Mouse (Mus musculus) adrenal gland (tissue): ENCODE data around the gene Rbfox2.

ENCODE experiments used
- intact Hi-C: fragments of 180-260 bp; cut with DNase I; formaldehyde crosslinking; loops from one replicate; pipeline ENCODE4 v1.15.1; 2025

Rbfox2 gene

GRCm38 (mm10) chr15:77152336-77153087 lies 154.3 kb downstream of the Rbfox2 start:
- intact Hi-C loops = loop anchor here (5.0 kb wide), 3 partner anchors 55 to 70 kb away; no protein-coding TSS in a partner anchor

GRCm38 (mm10) chr15:77151816-77152215 lies 155.0 kb downstream of the Rbfox2 start:
- intact Hi-C loops = loop anchor here (5.0 kb wide), 3 partner anchors 55 to 70 kb away; no protein-coding TSS in a partner anchor

GRCm38 (mm10) chr15:77151178-77151577 lies 155.6 kb downstream of the Rbfox2 start:
- intact Hi-C loops = loop anchor here (5.0 kb wide), 3 partner anchors 54 to 69 kb away; no protein-coding TSS in a partner anchor

GRCm38 (mm10) chr15:77150424-77150841 lies 156.4 kb downstream of the Rbfox2 start:
- intact Hi-C loops = loop anchor here (5.0 kb wide), 3 partner anchors 53 to 68 kb away; no protein-coding TSS in a partner anchor

- intact Hi-C loops = loop anchor here (5.0 kb wide), 3 partner anchors 53 to 68 kb away; no protein-coding TSS in a partner anchor
Observed at GRCm38 (mm10) chr15:77150000-77150399, 156.8 kb downstream of the Rbfox2 start.

GRCm38 (mm10) chr15:77149551-77149950 lies 157.3 kb downstream of the Rbfox2 start:
- intact Hi-C loops = no loop called here

GRCm38 (mm10) chr15:77146942-77147341 lies 159.9 kb downstream of the Rbfox2 start:
- intact Hi-C loops = no loop called here

GRCm38 (mm10) chr15:77144960-77145359 lies 161.8 kb downstream of the Rbfox2 start:
- intact Hi-C loops = no loop called here

GRCm38 (mm10) chr15:77142787-77143186 lies 164.0 kb downstream of the Rbfox2 start:
- intact Hi-C loops = no loop called here

GRCm38 (mm10) chr15:77142352-77142751 lies 164.5 kb downstream of the Rbfox2 start:
- intact Hi-C loops = no loop called here

- intact Hi-C loops = no loop called here
Observed at GRCm38 (mm10) chr15:77141711-77142110, 165.1 kb downstream of the Rbfox2 start.

GRCm38 (mm10) chr15:77138282-77138681 lies 168.5 kb downstream of the Rbfox2 start:
- intact Hi-C loops = no loop called here

- intact Hi-C loops = no loop called here
Observed at GRCm38 (mm10) chr15:77134483-77134882, 172.3 kb downstream of the Rbfox2 start.

- intact Hi-C loops = no loop called here
Observed at GRCm38 (mm10) chr15:77129154-77129553, 177.7 kb downstream of the Rbfox2 start.

- intact Hi-C loops = no loop called here
Observed at GRCm38 (mm10) chr15:77127737-77128136, 179.1 kb downstream of the Rbfox2 start.

- intact Hi-C loops = no loop called here
Observed at GRCm38 (mm10) chr15:77126674-77127073, 180.1 kb downstream of the Rbfox2 start.

GRCm38 (mm10) chr15:77124372-77125117 lies 182.3 kb downstream of the Rbfox2 start:
- intact Hi-C loops = no loop called here

- intact Hi-C loops = no loop called here
Observed at GRCm38 (mm10) chr15:77122824-77123223, 184.0 kb downstream of the Rbfox2 start.

GRCm38 (mm10) chr15:77122208-77122607 lies 184.6 kb downstream of the Rbfox2 start:
- intact Hi-C loops = no loop called here

GRCm38 (mm10) chr15:77119666-77120065 lies 187.1 kb downstream of the Rbfox2 start:
- intact Hi-C loops = no loop called here

GRCm38 (mm10) chr15:77117209-77117608 lies 189.6 kb downstream of the Rbfox2 start:
- intact Hi-C loops = no loop called here

GRCm38 (mm10) chr15:77116139-77116722 lies 190.6 kb downstream of the Rbfox2 start:
- intact Hi-C loops = no loop called here
